Mouse (Mus musculus) CH12.LX (cell line): ENCODE data around the gene Jam2. TPM values are rescaled to one million over a fixed set of nuclear protein-coding genes. Genes with fewer than 3 reads are reported as not detected.

Source experiments
- DNase-seq: peaks from one replicate; pipeline ENCODE4 v3.0.0-alpha.2; 2013; ENCODE audit errors: extremely low read depth
- H3K27ac ChIP-seq: 2 replicates; pipeline ENCODE4 v1.5.1; 2012; ENCODE audit warnings: low read depth, mild to moderate bottlenecking, control low read depth, moderate library complexity; ENCODE audit not compliant: insufficient read depth
- H3K27me3 ChIP-seq: replicated peaks from 2 replicates; pipeline ENCODE3; 2012; ENCODE audit warnings: inconsistent platforms
- H3K36me3 ChIP-seq, 2 experiments: replicated peaks in 1 of 2; 2 replicates each; pipeline versions ENCODE3 to v1.6.1; 2012; ENCODE audit warnings: inconsistent platforms in 1 of 2, low read length in 1 of 2, mild to moderate bottlenecking in 1 of 2, mixed read lengths in 1 of 2, moderate library complexity in 1 of 2; ENCODE audit not compliant: control insufficient read depth in 1 of 2, insufficient read depth in 1 of 2
- H3K4me1 ChIP-seq, 2 experiments: 2 replicates each; pipeline ENCODE4 v1.6.1; 2012; ENCODE audit warnings: inconsistent platforms in 1 of 2, moderate library complexity in 1 of 2; ENCODE audit not compliant: insufficient read depth in 2 of 2, control insufficient read depth in 1 of 2
- H3K4me2 ChIP-seq: 2 replicates; pipeline ENCODE4 v1.6.1; 2012; ENCODE audit warnings: low read depth, mild to moderate bottlenecking, control low read depth; ENCODE audit not compliant: poor library complexity, insufficient read depth, severe bottlenecking
- H3K4me3 ChIP-seq, 3 experiments: fragments of 150-350 bp in 1 of 3; sonication (generic) in 1 of 3; replicated peaks in 1 of 3; 2 replicates each; pipeline versions ENCODE3 to v1.5.1; 2011 to 2012; ENCODE audit warnings: low read depth in 2 of 3, low read length in 2 of 3, mild to moderate bottlenecking in 2 of 3, moderate library complexity in 2 of 3, control low read depth in 1 of 3, improper control_type of control experiment in 1 of 3, inconsistent platforms in 1 of 3, mixed read lengths in 1 of 3; ENCODE audit not compliant: poor library complexity in 1 of 3
- H3K79me2 ChIP-seq: replicated peaks from 2 replicates; pipeline ENCODE4 v1.6.1; 2012; ENCODE audit warnings: mild to moderate bottlenecking, moderate library complexity; ENCODE audit not compliant: control insufficient read depth, poor library complexity, insufficient read depth, severe bottlenecking; ENCODE audit errors: extremely low read depth
- H3K9ac ChIP-seq: 2 replicates; pipeline ENCODE4 v1.6.1; 2012; ENCODE audit warnings: low read depth, mild to moderate bottlenecking, control low read depth, moderate library complexity; ENCODE audit not compliant: insufficient read depth
- H3K9me3 ChIP-seq: replicated peaks from 2 replicates; pipeline ENCODE3; 2012; ENCODE audit warnings: low read length, inconsistent platforms, mixed read lengths
- CHD2 ChIP-seq: IDR thresholded peaks from 2 replicates; pipeline ENCODE4 v1.6.1; 2011; ENCODE audit warnings: low read length, improper control_type of control experiment
- CTCF ChIP-seq, 2 experiments: IDR thresholded peaks in 1 of 2; conservative IDR thresholded peaks in 1 of 2; 2 replicates each; pipeline ENCODE4 v1.5.1; 2011 to 2012; ENCODE audit warnings: low read depth in 2 of 2, low read length in 2 of 2, improper control_type of control experiment in 1 of 2, inconsistent platforms in 1 of 2, mild to moderate bottlenecking in 1 of 2, moderate library complexity in 1 of 2
- ETS1 ChIP-seq: conservative IDR thresholded peaks from 2 replicates; pipeline ENCODE4 v1.6.1; 2012; ENCODE audit warnings: low read depth, mild to moderate bottlenecking, inconsistent platforms, low read length, improper control_type of control experiment, moderate library complexity
- JUND ChIP-seq: conservative IDR thresholded peaks from 2 replicates; pipeline ENCODE4 v1.6.1; 2011; ENCODE audit warnings: low read depth, low read length, improper control_type of control experiment
- MAFK ChIP-seq: IDR thresholded peaks from 2 replicates; pipeline ENCODE4 v1.6.1; 2011; ENCODE audit warnings: low read length, improper control_type of control experiment; ENCODE audit not compliant: insufficient replicate concordance
- MAX ChIP-seq: IDR thresholded peaks from 2 replicates; pipeline ENCODE4 v1.6.1; 2011; ENCODE audit warnings: low read length, improper control_type of control experiment
- MXI1 ChIP-seq: IDR thresholded peaks from 2 replicates; pipeline ENCODE4 v1.6.1; 2011; ENCODE audit warnings: mild to moderate bottlenecking, low read depth, low read length, improper control_type of control experiment
- MYC ChIP-seq: IDR thresholded peaks from 2 replicates; pipeline ENCODE4 v1.6.1; 2011; ENCODE audit warnings: low read depth, mild to moderate bottlenecking, improper control_type of control experiment, low read length
- PAX5 ChIP-seq: IDR thresholded peaks from 2 replicates; pipeline ENCODE4 v1.6.1; 2012; ENCODE audit warnings: low read length, inconsistent platforms, mixed read lengths
- POLR2A ChIP-seq: IDR thresholded peaks from 2 replicates; pipeline ENCODE4 v1.6.1; 2011; ENCODE audit warnings: low read depth, mild to moderate bottlenecking, improper control_type of control experiment, low read length
- POLR2AphosphoS2 ChIP-seq: IDR thresholded peaks from 2 replicates; pipeline ENCODE4 v1.6.1; 2011; ENCODE audit warnings: low read depth, low read length, improper control_type of control experiment
- TCF12 ChIP-seq: IDR thresholded peaks from 2 replicates; pipeline ENCODE4 v1.6.1; 2014; ENCODE audit warnings: low read depth, mild to moderate bottlenecking, inconsistent platforms, low read length, improper control_type of control experiment
- UBTF ChIP-seq: IDR thresholded peaks from 2 replicates; pipeline ENCODE4 v1.6.1; 2012; ENCODE audit warnings: low read depth, mild to moderate bottlenecking, inconsistent platforms, low read length, improper control_type of control experiment, moderate library complexity
- USF1 ChIP-seq: IDR thresholded peaks from 2 replicates; pipeline ENCODE4 v1.6.1; 2014; ENCODE audit warnings: low read depth, mild to moderate bottlenecking, inconsistent platforms, low read length, improper control_type of control experiment
- USF2 ChIP-seq: conservative IDR thresholded peaks from 2 replicates; pipeline ENCODE4 v1.6.1; 2011; ENCODE audit warnings: low read depth, low read length, improper control_type of control experiment
- ZMIZ1 ChIP-seq: IDR thresholded peaks from 2 replicates; pipeline ENCODE4 v1.6.1; 2012; ENCODE audit warnings: low read depth, mild to moderate bottlenecking, inconsistent platforms, low read length, improper control_type of control experiment
- ZNF384 ChIP-seq: IDR thresholded peaks from 2 replicates; pipeline ENCODE4 v1.6.1; 2012; ENCODE audit warnings: low read depth, low read length, improper control_type of control experiment, inconsistent platforms
- dilution Hi-C: fragments of 300-500 bp; cut with MboI; formaldehyde crosslinking; loops from 2 replicates; pipeline ENCODE4 v1.14.3; 2020; ENCODE audit warnings: low sequenced_read_pairs; ENCODE audit not compliant: extremely low pct_unique_long_range_greater_than_20kb, extremely low pct_ligation_motif_present
- in situ Hi-C: fragments of 300-500 bp; cut with MboI; formaldehyde crosslinking; loops from 3 replicates; pipeline ENCODE4 v1.14.3; 2019; ENCODE audit warnings: low sequenced_read_pairs, low pct_ligation_motif_present, low pct_unique_long_range_greater_than_20kb, mixed read lengths
- polyA plus RNA-seq: library from polyadenylated mRNA; unstranded; fragments of >175 nt; gene quantifications from 2 replicates; pipeline ENCODE4 v1.2.1, GENCODE M21; 2012; ENCODE audit warnings: low read depth; ENCODE audit not compliant: insufficient read length
- total RNA-seq, 2 experiments: library from RNA; depleted of rRNA; stranded (reverse); fragments of 300-350 nt in 1 of 2; fragments of >200 nt in 1 of 2; gene quantifications; 2 replicates each; pipeline ENCODE4 v1.2.3; 2012 to 2014

Jam2 gene
- total and polyA plus RNA-seq, 3 experiments = 0.08 to 0.09 TPM; not detected in 1

DNA sequence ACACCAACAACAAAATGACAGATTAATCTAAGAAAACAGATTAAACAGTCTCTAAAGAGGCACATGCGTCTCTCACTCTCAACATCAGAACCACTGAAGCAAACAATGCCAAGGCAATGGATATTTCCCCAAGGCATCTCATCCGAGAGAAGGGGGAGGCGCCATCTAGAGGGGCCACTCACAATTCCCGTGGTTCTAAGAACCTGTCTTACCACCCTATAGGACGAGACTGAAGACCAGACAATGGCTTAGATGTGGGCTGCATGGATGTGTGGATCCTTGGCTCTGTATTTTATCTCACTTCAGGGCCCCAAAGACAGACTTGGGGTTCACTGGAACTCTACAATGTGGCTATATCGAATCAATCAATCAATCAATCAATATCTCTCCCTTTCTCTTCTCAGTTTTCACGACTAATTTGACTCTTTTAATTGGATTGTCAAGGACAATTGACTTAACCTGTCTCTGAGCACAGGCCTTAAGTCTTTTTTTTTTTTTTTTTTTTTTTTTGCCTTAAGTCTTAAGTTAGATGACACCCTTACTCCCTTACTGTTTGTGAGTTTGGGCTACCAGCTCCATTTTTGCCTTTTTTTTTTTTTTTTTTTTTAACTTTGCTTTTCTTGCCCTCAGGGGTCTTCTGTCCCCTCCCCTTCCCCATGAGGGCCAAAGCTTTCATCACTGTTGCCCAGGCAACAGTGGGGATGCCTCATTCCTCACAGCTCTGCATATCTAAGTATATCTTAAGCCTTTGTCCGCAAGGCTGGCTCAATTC, 1.2 kb upstream of the Jam2 start:
- dilution Hi-C loops = no loop called here
- TF ChIP-seq ETS1 = no peak
- peak in 1 of 2 experiments; percentile 33; a peak in 2 of 4 replicates for TF ChIP-seq CTCF (conservative IDR thresholded peaks at IDR 0.05 in 1 of 2, IDR thresholded peaks at IDR 0.05 in 1 of 2; ENCODE audit: low read depth in 2 of 2, low read length in 2 of 2)

DNA sequence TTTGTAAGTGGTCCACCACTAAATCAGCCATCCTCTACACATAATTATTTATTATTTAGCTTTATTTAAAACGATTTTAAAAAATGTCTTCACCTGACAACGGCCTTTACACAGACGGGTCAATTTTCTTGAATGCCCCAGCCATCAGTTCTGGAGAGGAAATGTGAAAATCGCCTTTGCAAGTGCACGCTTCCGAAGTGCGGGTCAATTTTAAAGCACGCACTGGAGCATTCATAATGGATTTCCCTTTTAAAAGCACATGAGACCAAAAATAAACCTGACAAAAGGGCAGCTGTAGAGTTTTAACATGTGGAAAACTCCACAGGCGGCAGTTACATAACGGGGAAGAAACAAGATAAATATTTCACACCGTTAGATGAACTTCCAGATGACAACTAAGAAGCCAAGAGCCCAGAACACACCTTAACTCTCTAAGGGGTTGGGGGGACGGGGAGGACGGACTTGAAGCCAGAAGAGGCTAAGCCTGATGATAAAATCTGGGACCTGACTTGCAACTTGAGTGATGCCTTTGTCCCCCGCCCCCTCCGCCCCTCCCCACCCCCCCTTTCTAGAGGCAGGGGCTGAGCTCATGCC, 558 bp upstream of the Jam2 start:
- Histone ChIP-seq H3K27ac (no peak overlapping the region), H3K4me1 (no peaks in the 10 kb centered on the region), H3K4me2 (no peak overlapping the region), H3K27me3 (no peaks in the 10 kb centered on the region), H3K9me3 (no peaks in the 10 kb centered on the region), H3K36me3 (peaks cover 0 to 2% of the 10 kb centered on the region in 2 experiments), H3K9ac (no peak overlapping the region), H3K79me2 (no peaks in the 10 kb centered on the region), H3K4me3 (no peak overlapping the region)
- in situ Hi-C loops (loop anchor here (5.0 kb wide), 1 partner anchor 34 kb away; no protein-coding TSS in a partner anchor), dilution Hi-C loops (no loop called here)
- DNase-seq = no peak
- no peak for TF ChIP-seq UBTF
- no peak for TF ChIP-seq MXI1
- no peak for TF ChIP-seq ETS1
- TF ChIP-seq MAFK = no peak
- TF ChIP-seq JUND = no peak
- no peak for TF ChIP-seq USF1
- TF ChIP-seq PAX5 = no peak
- TF ChIP-seq POLR2A = no peak

More for the DNA sequence above, 1.2 kb upstream of the Jam2 start:
- Histone ChIP-seq H3K79me2 (no peaks in the 10 kb centered on the region), H3K36me3 (peaks cover 0 to 2% of the 10 kb centered on the region in 2 experiments), H3K4me2 (no peak overlapping the region), H3K4me1 (no peaks in the 10 kb centered on the region), H3K4me3 (no peak overlapping the region), H3K27ac (no peak overlapping the region), H3K9me3 (no peaks in the 10 kb centered on the region), H3K9ac (no peak overlapping the region), H3K27me3 (no peaks in the 10 kb centered on the region)
- in situ Hi-C loops = loop anchor here (5.0 kb wide), 1 partner anchor 35 kb away; no protein-coding TSS in a partner anchor
- DNase-seq = no peak

DNA sequence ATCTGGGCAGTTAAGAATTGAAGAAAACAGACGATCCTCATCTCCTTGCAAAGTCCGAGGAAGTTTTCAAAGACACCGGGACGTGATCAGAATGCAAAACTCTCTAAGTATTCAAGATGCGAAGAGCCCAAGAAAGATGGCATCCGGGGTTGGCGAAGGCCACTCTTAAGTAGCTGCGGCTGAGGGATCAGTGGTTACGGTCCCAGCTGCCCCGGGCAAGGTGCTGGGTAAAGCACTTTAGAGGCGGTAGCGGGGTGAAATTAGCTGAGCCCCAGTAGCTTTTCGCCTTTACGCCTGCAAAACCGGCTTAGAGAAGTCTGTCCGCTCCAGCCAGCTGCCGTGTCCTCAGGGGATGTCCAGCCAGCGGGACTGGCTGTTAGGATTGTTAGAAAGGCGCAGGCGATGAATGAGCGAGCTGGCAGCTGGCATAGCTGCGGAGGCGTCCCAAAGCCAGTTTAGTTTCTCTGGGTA, 873 bp downstream of the Jam2 start:
- no peak for DNase-seq
- H3K27me3 ChIP-seq = no peaks in the 10 kb centered on the region
- no peak overlapping the region for H3K9ac ChIP-seq
- peaks cover 0 to 2% of the 10 kb centered on the region in 2 experiments for H3K36me3 ChIP-seq
- H3K4me2 ChIP-seq = no peak overlapping the region
- dilution Hi-C loops (no loop called here), in situ Hi-C loops (loop anchor here (5.0 kb wide), 1 partner anchor 33 kb away; no protein-coding TSS in a partner anchor)
- TF ChIP-seq TCF12 = no peak
- no peak for TF ChIP-seq MAX
- no peak for TF ChIP-seq POLR2AphosphoS2
- TF ChIP-seq ZMIZ1 = no peak
- TF ChIP-seq ETS1 = no peak
- no peak for TF ChIP-seq USF2
- no peak for TF ChIP-seq USF1
- TF ChIP-seq MYC = no peak
- no peak for TF ChIP-seq ZNF384
- no peak for TF ChIP-seq CHD2
- H3K9me3 ChIP-seq = no peaks in the 10 kb centered on the region
- no peak overlapping the region for H3K4me3 ChIP-seq
- H3K4me1 ChIP-seq = no peaks in the 10 kb centered on the region
- no peak overlapping the region for H3K27ac ChIP-seq
- H3K79me2 ChIP-seq = no peaks in the 10 kb centered on the region
